ENCODE assay signal across 11 mouse cellular contexts in the genomic region with DNA sequence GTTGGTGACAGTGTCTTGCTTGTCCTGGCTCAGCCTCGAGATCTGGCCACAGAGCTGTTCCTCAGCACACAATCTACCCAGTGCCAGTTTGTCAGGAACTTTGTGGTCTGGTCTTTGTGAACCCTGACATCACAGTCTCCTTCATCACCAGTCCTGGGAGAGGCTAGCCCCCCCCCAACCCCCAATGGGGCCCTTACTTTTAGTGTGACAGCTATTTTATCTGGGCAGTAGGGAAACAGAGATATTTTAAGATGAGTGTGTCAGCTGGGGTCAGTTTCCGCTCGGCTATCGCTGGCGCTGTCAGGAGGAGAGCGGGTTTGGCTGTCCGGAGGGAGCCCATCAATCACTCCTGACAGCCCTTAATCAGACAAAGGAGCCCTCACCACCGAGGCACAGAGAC. TPM values are rescaled to one million over a fixed set of nuclear protein-coding genes. Genes with fewer than 3 reads are reported as not detected.
DNase-seq lines count a peak whose midpoint lies in the region; ATAC-seq and TF ChIP-seq lines count a peak whose summit lies in the region.
"Had no signal": no experiment of that assay in that cellular context is flagged by ENCODE, and none has a peak within 500 bp of the region (broad histone marks: within the 10 kb centered on the region; RNA-seq: fewer than 3 reads in every experiment).

No protein-coding gene starts in this region.

- TF ChIP-seq EP300 in lung, postnatal 0 days (IDR thresholded peaks at IDR 0.05) = no peak

- H3K4me3 ChIP-seq in heart, embryonic 16.5 days (ENCODE audit: low read length) = no peak overlapping the region
- no peak overlapping the region for H3K4me3 ChIP-seq in hindbrain, embryonic 13.5 days
- no peak overlapping the region for H3K4me3 ChIP-seq in lung, postnatal 0 days (ENCODE audit: low read depth, low read length)
- H3K4me3 ChIP-seq: limb, embryonic 12.5 days had no signal

- H3K4me1 ChIP-seq in heart, embryonic 16.5 days (ENCODE audit: control insufficient read depth, insufficient read depth, low read length) = peaks cover 50% of the 10 kb centered on the region
- H3K4me1 ChIP-seq in hindbrain, embryonic 13.5 days (replicated peaks) = peaks cover 78% of the 10 kb centered on the region
- H3K4me1 ChIP-seq in lung, postnatal 0 days (ENCODE audit: insufficient read depth, low read depth, low read length) = peaks cover 3% of the 10 kb centered on the region; the same call in 1 of the 2 replicates

- TF ChIP-seq CTCF in lung, postnatal 0 days (IDR thresholded peaks at IDR 0.05) = no peak

- no peak overlapping the region for H3K9ac ChIP-seq in heart, embryonic 16.5 days (ENCODE audit: low read length)
- no peak overlapping the region for H3K9ac ChIP-seq in hindbrain, embryonic 13.5 days
- no peak overlapping the region for H3K9ac ChIP-seq in lung, postnatal 0 days (replicated peaks; ENCODE audit: low read depth)
- H3K9ac ChIP-seq: limb, embryonic 12.5 days had no signal

- no peaks in the 10 kb centered on the region for H3K9me3 ChIP-seq in heart, embryonic 16.5 days (replicated peaks; ENCODE audit: control insufficient read depth, low read length)
- H3K9me3 ChIP-seq in hindbrain, embryonic 13.5 days = no peaks in the 10 kb centered on the region
- H3K9me3 ChIP-seq in lung, postnatal 0 days (ENCODE audit: low read length) = no peaks in the 10 kb centered on the region
- H3K9me3 ChIP-seq: limb, embryonic 12.5 days had no signal

- H3K4me2 ChIP-seq in heart, embryonic 16.5 days (ENCODE audit: low read depth, low read length) = 0 out of 2 replicates have a peak overlapping the region, but pooled peaks have one; percentile 13
- H3K4me2 ChIP-seq in hindbrain, embryonic 13.5 days = no peak overlapping the region
- H3K4me2 ChIP-seq in lung, postnatal 0 days (replicated peaks; ENCODE audit: low read depth, low read length) = no peak overlapping the region
- H3K4me2 ChIP-seq: limb, embryonic 12.5 days had no signal

- H3K36me3 ChIP-seq in heart, embryonic 16.5 days (ENCODE audit: control insufficient read depth, insufficient read depth) = no peaks in the 10 kb centered on the region
- H3K36me3 ChIP-seq in hindbrain, embryonic 13.5 days = no peaks in the 10 kb centered on the region
- no peaks in the 10 kb centered on the region for H3K36me3 ChIP-seq in lung, postnatal 0 days (ENCODE audit: insufficient read depth, low read length)
- H3K36me3 ChIP-seq: limb, embryonic 12.5 days had no signal

- peak overlapping the region; percentile 9; the same call in 1 of the 2 replicates for H3K27ac ChIP-seq in heart, embryonic 16.5 days (ENCODE audit: low read length)
- peak overlapping the region; percentile 81 for H3K27ac ChIP-seq in hindbrain, embryonic 13.5 days
- no peak overlapping the region for H3K27ac ChIP-seq in lung, postnatal 0 days (ENCODE audit: low read length)
- H3K27ac ChIP-seq: limb, embryonic 12.5 days had no signal

- ATAC-seq in heart, embryonic 16.5 days (replicated peaks; ENCODE audit: extremely low read depth, insufficient read depth, low FRiP score) = peak; percentile 47; the same call in 1 of the 2 replicates
- no peak for ATAC-seq in hindbrain, embryonic 13.5 days (ENCODE audit: low FRiP score)
- peak; percentile 43 for ATAC-seq in lung, postnatal 0 days
- ATAC-seq in inflammation-experienced regulatory T-cells, adult 6 months = no peak

- WGBS in heart, embryonic 16.5 days = 10% methylated on average over 8 of the region's 8 CpGs
- 6% methylated on average over 8 of the region's 8 CpGs for WGBS in hindbrain, embryonic 13.5 days
- WGBS in lung, postnatal 0 days = 11% methylated on average over 8 of the region's 8 CpGs

- H3K27me3 ChIP-seq in heart, embryonic 16.5 days (ENCODE audit: control insufficient read depth, insufficient read depth, low read length) = no peaks in the 10 kb centered on the region
- no peaks in the 10 kb centered on the region for H3K27me3 ChIP-seq in hindbrain, embryonic 13.5 days
- H3K27me3 ChIP-seq in lung, postnatal 0 days (replicated peaks; ENCODE audit: insufficient read depth, low read length) = no peaks in the 10 kb centered on the region

- DNase-seq in heart, adult 18-20 months = no peak
- DNase-seq in brain, adult 2 months (ENCODE audit: low read depth, low spot score) = peak; percentile 16
- no peak for DNase-seq in lung, postnatal 0 days (ENCODE audit: low spot score)
- DNase-seq in yolk sac, embryonic 10.5 days (ENCODE audit: low spot score) = no peak
- no peak for DNase-seq in testis, postnatal 10 days (ENCODE audit: low spot score)

RNA-seq across cellular contexts. Expression of gene Ccdc182, which starts 19.7 kb away (rescaled TPM):
- not detected in 2 replicates for polyA plus RNA-seq in heart, embryonic 16.5 days (2015; fragmentation: Nextera tagmentation; extraction: Ambion mirVana)
- not detected for total RNA-seq in heart, adult 18-20 months (2021)
- 1.3 and 1.7 TPM in 2 replicates for polyA plus RNA-seq in hindbrain, embryonic 13.5 days (2015; fragmentation: Nextera tagmentation; extraction: Ambion mirVana)
- polyA plus RNA-seq in lung, postnatal 0 days (2015; fragmentation: Nextera tagmentation; extraction: Ambion mirVana) = not detected in 2 replicates
- not detected for polyA plus RNA-seq in inflammation-experienced regulatory T-cells, adult 6 months (2017; shearing (Covaris generic))
- total RNA-seq: layer of hippocampus, adult 18-20 months had no signal
- polyA plus RNA-seq: cortical plate, adult 2 months had no signal

Comparison
In these comparisons a context has a peak if more than half of its experiments do, and no peak if none do; other contexts are left out.
1. ATAC-seq: peak in heart, embryonic 16.5 days (single experiment) and lung, postnatal 0 days (single experiment); none in hindbrain, embryonic 13.5 days (single experiment) and inflammation-experienced regulatory T-cells, adult 6 months (single experiment).